8 mouse cellular contexts compared by ENCODE assay signal in genomic region chr12:59798051-59798450, GRCm38 (mm10).
A peak's percentile ranks its signal among the peaks of the same experiment; 100 is the strongest.
DNase-seq lines count a peak whose midpoint lies in the region; ATAC-seq lines count a peak whose summit lies in the region.

No protein-coding gene starts in this region.

- no peak overlapping the region for H3K27ac ChIP-seq in midbrain, embryonic 11.5 days (ENCODE audit: low read depth, low read length)
- H3K27ac ChIP-seq in midbrain, embryonic 10.5 days (replicated peaks): no peak overlapping the region

- no peaks in the 10 kb centered on the region for H3K4me1 ChIP-seq in midbrain, embryonic 11.5 days (ENCODE audit: control insufficient read depth, insufficient read depth, low read length)
- no peaks in the 10 kb centered on the region for H3K4me1 ChIP-seq in midbrain, embryonic 10.5 days

- no peaks in the 10 kb centered on the region for H3K36me3 ChIP-seq in midbrain, embryonic 11.5 days (ENCODE audit: control insufficient read depth, insufficient read depth, low read length)
- H3K36me3 ChIP-seq in midbrain, embryonic 10.5 days: no peaks in the 10 kb centered on the region

- no peak overlapping the region for H3K4me3 ChIP-seq in midbrain, embryonic 11.5 days (ENCODE audit: low read depth, low read length)
- no peak overlapping the region for H3K4me3 ChIP-seq in midbrain, embryonic 10.5 days

- no peaks in the 10 kb centered on the region for H3K27me3 ChIP-seq in midbrain, embryonic 11.5 days (ENCODE audit: control insufficient read depth, insufficient read depth, low read length)
- no peaks in the 10 kb centered on the region for H3K27me3 ChIP-seq in midbrain, embryonic 10.5 days (ENCODE audit: low read depth, poor library complexity, severe bottlenecking)

- DNase-seq in adrenal gland, postnatal 14 days: peak; percentile 5
- no peak for DNase-seq in adrenal gland, postnatal 4 days (ENCODE audit: low spot score in 2 of 2)
- peak; percentile 68 for DNase-seq in midbrain, embryonic 11.5 days (ENCODE audit: low spot score, missing footprints)
- DNase-seq in midbrain, embryonic 10.5 days (ENCODE audit: low spot score): no peak
- peak; percentile 20 to 48 for DNase-seq in layer of hippocampus, postnatal 36 days
- DNase-seq in right cerebral cortex, adult 2 months (ENCODE audit: low spot score in 2 of 2): peak; percentile 81
- DNase-seq in gastrocnemius, postnatal 25 days: no peak
- DNase-seq in thymus, postnatal 25 days: no peak

- peak; percentile 52; the same call in 1 of the 2 replicates for ATAC-seq in midbrain, embryonic 11.5 days (ENCODE audit: low FRiP score)

- H3K9ac ChIP-seq in midbrain, embryonic 11.5 days (ENCODE audit: low read length): no peak overlapping the region

- H3K9me3 ChIP-seq in midbrain, embryonic 11.5 days (ENCODE audit: control insufficient read depth, low read length): no peaks in the 10 kb centered on the region
- no peaks in the 10 kb centered on the region for H3K9me3 ChIP-seq in midbrain, embryonic 10.5 days (replicated peaks)

- 52% methylated on average over 3 of the region's 3 CpGs for WGBS in midbrain, embryonic 11.5 days
- WGBS in midbrain, embryonic 10.5 days: 53% methylated on average over 3 of the region's 3 CpGs

- H3K4me2 ChIP-seq in midbrain, embryonic 11.5 days: no peak overlapping the region

Comparison
In these comparisons a context has a peak if more than half of its experiments do, and no peak if none do; other contexts are left out.
1. DNase-seq: peak in adrenal gland, postnatal 14 days (single experiment), midbrain, embryonic 11.5 days (single experiment), layer of hippocampus, postnatal 36 days (2 of 2) and right cerebral cortex, adult 2 months (2 of 2); none in adrenal gland, postnatal 4 days (0 of 2), midbrain, embryonic 10.5 days (single experiment), gastrocnemius, postnatal 25 days (single experiment) and thymus, postnatal 25 days (single experiment).